In the genomic region with DNA sequence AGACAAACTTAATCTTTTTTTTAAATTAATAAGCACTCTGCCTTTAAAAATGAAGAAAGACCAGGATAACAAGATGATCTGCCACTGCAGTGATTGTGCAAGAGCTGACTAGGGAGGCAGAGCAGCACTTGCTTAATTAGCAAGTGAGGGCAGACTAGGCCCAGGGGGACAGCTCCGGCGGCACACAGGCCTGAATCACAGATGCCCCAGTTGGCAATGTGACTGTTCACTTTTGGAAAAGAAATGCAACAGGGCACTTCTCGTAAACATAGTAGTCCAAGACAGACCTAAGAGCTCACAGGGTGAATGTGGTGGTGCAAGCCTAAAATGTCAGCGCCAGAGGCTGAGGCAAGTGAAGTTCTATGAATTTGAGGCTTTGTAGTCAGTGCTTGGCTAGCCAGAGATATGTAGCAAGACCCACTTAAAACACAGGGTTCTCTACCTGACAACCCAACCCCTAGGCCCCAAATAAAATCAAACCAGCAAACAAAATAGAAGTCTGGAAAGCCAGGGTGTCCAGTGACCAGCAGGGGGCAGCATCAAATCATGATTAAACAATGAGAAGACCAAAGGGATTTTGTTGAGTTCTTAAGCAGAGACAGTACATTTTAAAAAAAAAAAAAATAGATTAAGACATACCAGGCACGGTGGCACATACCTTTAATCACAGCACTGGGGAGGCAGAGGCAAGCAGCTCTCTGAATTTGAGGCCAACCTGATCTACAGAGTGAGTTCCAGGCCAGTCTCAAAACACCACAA, we compare ENCODE assay signal across 8 mouse cellular contexts. TPM values are rescaled to one million over a fixed set of nuclear protein-coding genes. Genes with fewer than 3 reads are reported as not detected.
DNase-seq lines count a peak whose midpoint lies in the region.
"Had no signal": no experiment of that assay in that cellular context is flagged by ENCODE, and none has a peak within 500 bp of the region (broad histone marks: within the 10 kb centered on the region; RNA-seq: fewer than 3 reads in every experiment).

No protein-coding gene starts in this region.

- peak; percentile 83 for DNase-seq in 416B (ENCODE audit: low read depth)
- DNase-seq in CD4-positive helper T cell, adult 2 months (ENCODE audit: low read depth, low spot score), result peak; percentile 80
- peak; percentile 98 for DNase-seq in fat pad, adult 2 months (ENCODE audit: extremely low read depth, low read depth, low spot score)
- DNase-seq in kidney, postnatal 25 days, result peak; percentile 77 to 95
- DNase-seq in lung, postnatal 10 days, result peak; percentile 90
- peak; percentile 94 for DNase-seq in right cerebral cortex, postnatal 4 days

- H3K4me1 ChIP-seq in brown adipose tissue, adult 24 weeks (ENCODE audit: control insufficient read depth, insufficient read depth, insufficient read length, low read length), result peaks cover 9% of the 10 kb centered on the region

- H3K4me3 ChIP-seq in brown adipose tissue, adult 24 weeks (ENCODE audit: insufficient read depth, low read depth, low read length), result no peak overlapping the region
- H3K4me3 ChIP-seq: limb, embryonic 13.5 days had no signal

- peak overlapping the region; percentile 87 for H3K27ac ChIP-seq in brown adipose tissue, adult 24 weeks (replicated peaks; ENCODE audit: low read depth, low read length)
- H3K27ac ChIP-seq: limb, embryonic 13.5 days had no signal

RNA-seq across cellular contexts. Expression of a gene that starts 5.6 kb away (rescaled TPM):
- not detected in 2 replicates for polyA plus RNA-seq in brown adipose tissue, adult 24 weeks (2012; ENCODE audit: insufficient read depth, insufficient read length, missing spikeins)

RNA-seq across cellular contexts. Expression of a gene that starts 6.0 kb away (rescaled TPM):
- polyA plus RNA-seq in brown adipose tissue, adult 24 weeks (2012; ENCODE audit: insufficient read depth, insufficient read length, missing spikeins), result 3.3 and 10.5 TPM in 2 replicates

RNA-seq across cellular contexts. Expression of a gene that starts 7.3 kb away (rescaled TPM):
- 212 and 233 TPM in 2 replicates for polyA plus RNA-seq in brown adipose tissue, adult 24 weeks (2012; ENCODE audit: insufficient read depth, insufficient read length, missing spikeins)

RNA-seq across cellular contexts. Expression of a gene that starts 15.0 kb away (rescaled TPM):
- polyA plus RNA-seq in brown adipose tissue, adult 24 weeks (2012; ENCODE audit: insufficient read depth, insufficient read length, missing spikeins), result 17.2 and 39.8 TPM in 2 replicates
- polyA plus RNA-seq: limb, embryonic 13.5 days had no signal

RNA-seq across cellular contexts. Expression of a gene that starts 24.7 kb away (rescaled TPM):
- polyA plus RNA-seq in brown adipose tissue, adult 24 weeks (2012; ENCODE audit: insufficient read depth, insufficient read length, missing spikeins), result 31.0 and 31.1 TPM in 2 replicates
